Mouse (Mus musculus) kidney, adult 2 months (tissue): Measurements from ENCODE around the gene Ddrgk1.

Source experiments
- CTCF ChIP-seq: fragments of 200-500 bp; conservative IDR thresholded peaks from 2 replicates; pipeline ENCODE4 v1.5.1; 2011; ENCODE audit warnings: low read depth, mild to moderate bottlenecking, control low read depth, low read length, moderate library complexity, mixed read lengths; ENCODE audit not compliant: insufficient read depth, insufficient read length
- POLR2A ChIP-seq: fragments of 200-500 bp; IDR thresholded peaks from one replicate; pipeline ENCODE4 v1.6.1; 2011; ENCODE audit warnings: low read depth, low read length, control low read depth

GRCm38 (mm10) chr2:130628424-130628823, 36.0 kb downstream of the Ddrgk1 start:
- TF ChIP-seq POLR2A: no peak
- peak; percentile 23; the same call in 1 of the 2 replicates for TF ChIP-seq CTCF
